Mouse (Mus musculus) lung, adult 18-20 months (tissue): ENCODE data around the gene Bcor.

Experiments used
- DNase-seq, 2 experiments: peaks; one replicate each; pipeline ENCODE4 v3.0.0; 2022; ENCODE audit warnings: mixed read lengths in 2 of 2

Bcor gene

GRCm38 (mm10) chrX:12085949-12086348, 74.2 kb downstream of the Bcor start:
- no peak for DNase-seq

- no peak for DNase-seq
These were observed 74.9 kb downstream of the Bcor start for GRCm38 (mm10) chrX:12085290-12085689.

- DNase-seq: no peak
These were observed 75.5 kb downstream of the Bcor start for GRCm38 (mm10) chrX:12084698-12085097.

GRCm38 (mm10) chrX:12083631-12084030, 76.5 kb downstream of the Bcor start:
- no peak for DNase-seq

GRCm38 (mm10) chrX:12082736-12083135, 77.4 kb downstream of the Bcor start:
- DNase-seq: peak in 1 of 2 experiments; percentile 16

GRCm38 (mm10) chrX:12082184-12082583, 78.0 kb downstream of the Bcor start:
- no peak for DNase-seq

- no peak for DNase-seq
These were observed 78.4 kb downstream of the Bcor start for GRCm38 (mm10) chrX:12081741-12082155.

GRCm38 (mm10) chrX:12080904-12081740, 79.0 kb downstream of the Bcor start:
- peak; percentile 22 to 52 for DNase-seq

GRCm38 (mm10) chrX:12080095-12080903, 79.9 kb downstream of the Bcor start:
- DNase-seq: peak; percentile 57 to 62

GRCm38 (mm10) chrX:12079309-12080094, 80.7 kb downstream of the Bcor start:
- DNase-seq: peak; percentile 47 to 51

- DNase-seq: no peak
These were observed 81.2 kb downstream of the Bcor start for GRCm38 (mm10) chrX:12079059-12079308.

GRCm38 (mm10) chrX:12078195-12079058, 81.7 kb downstream of the Bcor start:
- peak; percentile 40 to 53 for DNase-seq

- DNase-seq: no peak
These were observed 82.6 kb downstream of the Bcor start for GRCm38 (mm10) chrX:12077601-12077980.

GRCm38 (mm10) chrX:12076763-12077600, 83.2 kb downstream of the Bcor start:
- DNase-seq: peak; percentile 51 to 62

- DNase-seq: peak in 1 of 2 experiments; percentile 20
These were observed 87.4 kb downstream of the Bcor start for GRCm38 (mm10) chrX:12072721-12073120.

GRCm38 (mm10) chrX:12068978-12069724, 91.0 kb downstream of the Bcor start:
- peak; percentile 26 to 37 for DNase-seq

- no peak for DNase-seq
These were observed 92.2 kb downstream of the Bcor start for GRCm38 (mm10) chrX:12067851-12068510.

GRCm38 (mm10) chrX:12067031-12067430, 93.1 kb downstream of the Bcor start:
- DNase-seq: no peak

GRCm38 (mm10) chrX:12065782-12066181, 94.4 kb downstream of the Bcor start:
- no peak for DNase-seq

- no peak for DNase-seq
These were observed 97.3 kb downstream of the Bcor start for GRCm38 (mm10) chrX:12062932-12063260.
